Mouse (Mus musculus) heart, embryonic 16.5 days (tissue): ENCODE data around the gene Grid2. TPM values are rescaled to one million over a fixed set of nuclear protein-coding genes. Genes with fewer than 3 reads are reported as not detected.
"Not testable (repeated sequence)": the region's sequence is repeated elsewhere in the genome, so short reads cannot be mapped to it uniquely, and the experiment has no call there.

ENCODE experiments used
- ATAC-seq: fragments of 200-750 bp; cut with Nextera tagmentation; replicated peaks from 2 replicates; pipeline ENCODE4 v1.8.0; 2017; ENCODE audit warnings: moderate number of reproducible peaks; ENCODE audit not compliant: insufficient read depth, low FRiP score; ENCODE audit errors: extremely low read depth
- H3K27ac ChIP-seq: fragments of 300-500 bp; sonication (generic); 2 replicates; pipeline ENCODE4 v1.5.1; 2014; ENCODE audit warnings: mild to moderate bottlenecking, low read length, control low read depth, moderate library complexity
- H3K27me3 ChIP-seq: fragments of 300-500 bp; sonication (generic); 2 replicates; pipeline ENCODE4 v1.6.1; 2014; ENCODE audit warnings: low read length, mixed read lengths; ENCODE audit not compliant: control insufficient read depth, insufficient read depth
- H3K36me3 ChIP-seq: fragments of 300-500 bp; sonication (generic); 2 replicates; pipeline ENCODE4 v1.6.1; 2014; ENCODE audit not compliant: control insufficient read depth, insufficient read depth
- H3K4me1 ChIP-seq: fragments of 300-500 bp; sonication (generic); 2 replicates; pipeline ENCODE4 v1.6.1; 2014; ENCODE audit warnings: low read length, mixed read lengths; ENCODE audit not compliant: control insufficient read depth, insufficient read depth
- H3K4me2 ChIP-seq: fragments of 300-500 bp; sonication (generic); 2 replicates; pipeline ENCODE4 v1.6.1; 2014; ENCODE audit warnings: low read depth, mild to moderate bottlenecking, control low read depth, low read length
- H3K4me3 ChIP-seq: fragments of 300-500 bp; sonication (generic); 2 replicates; pipeline ENCODE4 v1.5.1; 2014; ENCODE audit warnings: mild to moderate bottlenecking, control low read depth, low read length
- H3K9ac ChIP-seq: fragments of 300-500 bp; sonication (generic); 2 replicates; pipeline ENCODE4 v1.6.1; 2014; ENCODE audit warnings: low read length, control low read depth
- H3K9me3 ChIP-seq: fragments of 300-500 bp; sonication (generic); replicated peaks from 2 replicates; pipeline ENCODE4 v1.6.1; 2016; ENCODE audit warnings: low read length; ENCODE audit not compliant: control insufficient read depth
- WGBS: fragments of 180-500 bp; shearing (Covaris S2); extraction: QIAGEN DNeasy Blood & Tissue Kit; methylation state at CpG from one replicate; pipeline ENCODE4 v1.1.7; 2014; 5-methylcytosine and 5-hydroxymethylcytosine counted together
- polyA plus RNA-seq: library from polyadenylated mRNA; unstranded; fragments of >200 nt; fragmentation: Nextera tagmentation; extraction: Ambion mirVana; gene quantifications from 2 replicates; pipeline ENCODE4 v1.2.1, GENCODE M21; 2015

Grid2 gene
- polyA plus RNA-seq, 1 experiment from 2014 or later: 0.55 TPM

- H3K27ac ChIP-seq: no peak overlapping the region
- no peak overlapping the region for H3K4me3 ChIP-seq
- no peaks in the 10 kb centered on the region for H3K9me3 ChIP-seq
- no peak overlapping the region for H3K4me2 ChIP-seq
- ATAC-seq: no peak
- H3K9ac ChIP-seq: no peak overlapping the region
- no peaks in the 10 kb centered on the region for H3K27me3 ChIP-seq
- no peaks in the 10 kb centered on the region for H3K4me1 ChIP-seq
- no peaks in the 10 kb centered on the region for H3K36me3 ChIP-seq
These were observed 277.2 kb downstream of the Grid2 start for GRCm38 (mm10) chr6:63532901-63533300.

GRCm38 (mm10) chr6:63547741-63548140, 292.1 kb downstream of the Grid2 start:
- Histone ChIP-seq H3K27ac (no peak overlapping the region), H3K27me3 (no peaks in the 10 kb centered on the region), H3K9ac (no peak overlapping the region), H3K4me3 (no peak overlapping the region), H3K36me3 (no peaks in the 10 kb centered on the region), H3K4me1 (no peaks in the 10 kb centered on the region), H3K9me3 (no peaks in the 10 kb centered on the region), H3K4me2 (no peak overlapping the region)
- 54% methylated on average over 4 of the region's 4 CpGs for WGBS
- ATAC-seq: no peak

GRCm38 (mm10) chr6:63568741-63569140, 313.1 kb downstream of the Grid2 start:
- not testable (repeated sequence) for ATAC-seq, H3K9ac ChIP-seq, H3K9me3 ChIP-seq, H3K4me3 ChIP-seq, H3K4me2 ChIP-seq, H3K36me3 ChIP-seq, H3K4me1 ChIP-seq, H3K27me3 ChIP-seq, H3K27ac ChIP-seq
- WGBS: 70% methylated on average over 1 of the region's 1 CpGs

GRCm38 (mm10) chr6:63590681-63591080, 335.0 kb downstream of the Grid2 start:
- WGBS: 73% methylated on average over 4 of the region's 4 CpGs
- ATAC-seq: no peak

GRCm38 (mm10) chr6:63609570-63609969, 353.9 kb downstream of the Grid2 start:
- H3K27me3 ChIP-seq: no peaks in the 10 kb centered on the region
- no peak overlapping the region for H3K9ac ChIP-seq
- no peaks in the 10 kb centered on the region for H3K36me3 ChIP-seq
- no peaks in the 10 kb centered on the region for H3K4me1 ChIP-seq
- H3K4me3 ChIP-seq: no peak overlapping the region
- WGBS: 48% methylated on average over 2 of the region's 2 CpGs
- H3K27ac ChIP-seq: no peak overlapping the region
- H3K4me2 ChIP-seq: no peak overlapping the region
- H3K9me3 ChIP-seq: no peaks in the 10 kb centered on the region
- no peak for ATAC-seq

More at GRCm38 (mm10) chr6:63590681-63591080, 335.0 kb downstream of the Grid2 start:
- Histone ChIP-seq H3K27ac (no peak overlapping the region), H3K27me3 (no peaks in the 10 kb centered on the region), H3K9ac (no peak overlapping the region), H3K4me2 (no peak overlapping the region), H3K36me3 (no peaks in the 10 kb centered on the region), H3K4me1 (no peaks in the 10 kb centered on the region), H3K4me3 (no peak overlapping the region), H3K9me3 (no peaks in the 10 kb centered on the region)

GRCm38 (mm10) chr6:63635970-63636369, 380.3 kb downstream of the Grid2 start:
- Histone ChIP-seq H3K4me1 (no peaks in the 10 kb centered on the region), H3K36me3 (no peaks in the 10 kb centered on the region), H3K27ac (no peak overlapping the region), H3K9me3 (no peaks in the 10 kb centered on the region), H3K4me2 (no peak overlapping the region), H3K27me3 (no peaks in the 10 kb centered on the region), H3K9ac (no peak overlapping the region), H3K4me3 (no peak overlapping the region)
- no peak for ATAC-seq
- 83% methylated on average over 3 of the region's 3 CpGs for WGBS

- Histone ChIP-seq H3K4me1 (no peaks in the 10 kb centered on the region), H3K4me2 (no peak overlapping the region), H3K27me3 (no peaks in the 10 kb centered on the region), H3K9ac (no peak overlapping the region), H3K27ac (no peak overlapping the region), H3K4me3 (no peak overlapping the region), H3K36me3 (no peaks in the 10 kb centered on the region), H3K9me3 (no peaks in the 10 kb centered on the region)
- ATAC-seq: no peak
- 69% methylated on average over 3 of the region's 3 CpGs for WGBS
These were observed 403.7 kb downstream of the Grid2 start for GRCm38 (mm10) chr6:63659423-63659822.

- no peaks in the 10 kb centered on the region for H3K4me1 ChIP-seq
- H3K36me3 ChIP-seq: no peaks in the 10 kb centered on the region
- H3K9me3 ChIP-seq: no peaks in the 10 kb centered on the region
- no peak overlapping the region for H3K4me3 ChIP-seq
- no peaks in the 10 kb centered on the region for H3K27me3 ChIP-seq
- no peak overlapping the region for H3K9ac ChIP-seq
- no peak overlapping the region for H3K4me2 ChIP-seq
- 59% methylated on average over 3 of the region's 3 CpGs for WGBS
- no peak overlapping the region for H3K27ac ChIP-seq
- no peak for ATAC-seq
These were observed 430.0 kb downstream of the Grid2 start for GRCm38 (mm10) chr6:63685689-63686088.

GRCm38 (mm10) chr6:63701684-63702083, 446.0 kb downstream of the Grid2 start:
- Histone ChIP-seq H3K4me2 (no peak overlapping the region), H3K36me3 (no peaks in the 10 kb centered on the region), H3K4me3 (no peak overlapping the region), H3K4me1 (no peaks in the 10 kb centered on the region), H3K27ac (no peak overlapping the region), H3K27me3 (no peaks in the 10 kb centered on the region), H3K9ac (no peak overlapping the region), H3K9me3 (no peaks in the 10 kb centered on the region)
- 81% methylated on average over 1 of the region's 1 CpGs for WGBS
- no peak for ATAC-seq

GRCm38 (mm10) chr6:63733740-63734139, 478.1 kb downstream of the Grid2 start:
- no peaks in the 10 kb centered on the region for H3K27me3 ChIP-seq
- WGBS: 75% methylated on average over 2 of the region's 2 CpGs
- ATAC-seq: no peak
- H3K27ac ChIP-seq: no peak overlapping the region
- H3K4me3 ChIP-seq: no peak overlapping the region
- H3K4me2 ChIP-seq: no peak overlapping the region
- no peaks in the 10 kb centered on the region for H3K9me3 ChIP-seq
- no peaks in the 10 kb centered on the region for H3K4me1 ChIP-seq
- no peak overlapping the region for H3K9ac ChIP-seq
- no peaks in the 10 kb centered on the region for H3K36me3 ChIP-seq
